ENCODE assay signal across 22 mouse cellular contexts in the genomic region with DNA sequence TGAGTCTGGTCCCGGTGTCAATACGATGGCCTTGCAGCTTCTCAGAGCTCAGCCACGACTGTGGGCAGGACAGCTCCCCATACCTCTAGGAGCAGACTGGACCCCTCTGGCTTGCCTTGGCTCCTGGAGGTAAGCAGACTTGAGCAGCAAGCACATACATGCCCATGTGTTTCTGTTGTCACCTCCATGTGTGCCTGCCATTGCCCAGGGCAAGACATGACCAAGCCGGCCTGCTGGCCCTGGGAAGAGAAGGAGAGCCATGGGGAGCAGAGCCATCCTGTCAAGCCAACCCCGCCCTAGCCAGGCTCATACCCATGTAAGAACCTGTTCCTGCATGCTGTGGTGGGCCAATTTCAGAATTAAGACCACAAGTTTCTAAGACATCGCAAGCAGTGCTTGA. TPM values are rescaled to one million over a fixed set of nuclear protein-coding genes. Genes with fewer than 3 reads are reported as not detected.
DNase-seq lines count a peak whose midpoint lies in the region; ATAC-seq lines count a peak whose summit lies in the region.
"Had no signal": no experiment of that assay in that cellular context is flagged by ENCODE, and none has a peak within 500 bp of the region (broad histone marks: within the 10 kb centered on the region; RNA-seq: fewer than 3 reads in every experiment).

No protein-coding gene starts in this region.

- peaks cover 24% of the 10 kb centered on the region for H3K27me3 ChIP-seq in forebrain, embryonic 10.5 days (ENCODE audit: poor library complexity, severe bottlenecking)
- no peaks in the 10 kb centered on the region for H3K27me3 ChIP-seq in forebrain, embryonic 16.5 days (replicated peaks; ENCODE audit: control insufficient read depth, insufficient read depth, low read length)
- H3K27me3 ChIP-seq in liver, embryonic 11.5 days (replicated peaks; ENCODE audit: control insufficient read depth, insufficient read depth, low read length) = no peaks in the 10 kb centered on the region
- peaks cover 4% of the 10 kb centered on the region; the same call in 1 of the 2 replicates for H3K27me3 ChIP-seq in limb, embryonic 10.5 days (ENCODE audit: low read depth, poor library complexity, severe bottlenecking)
- H3K27me3 ChIP-seq: Patski had no signal

- ATAC-seq in forebrain, embryonic 16.5 days = no peak
- ATAC-seq in liver, embryonic 11.5 days (replicated peaks; ENCODE audit: low FRiP score) = 0 out of 2 replicates have a peak, but pooled peaks have one; percentile 7
- ATAC-seq: forebrain, postnatal 0 days; Patski had no signal

- H3K4me3 ChIP-seq in forebrain, embryonic 10.5 days = no peak overlapping the region
- no peak overlapping the region for H3K4me3 ChIP-seq in forebrain, embryonic 16.5 days (replicated peaks; ENCODE audit: low read length)
- H3K4me3 ChIP-seq in liver, embryonic 11.5 days (ENCODE audit: low read depth, low read length) = no peak overlapping the region
- H3K4me3 ChIP-seq in limb, embryonic 10.5 days = no peak overlapping the region
- H3K4me3 ChIP-seq: forebrain, embryonic 12.5 days; gastrocnemius, adult 2 months had no signal

- no peak overlapping the region for H3K9ac ChIP-seq in forebrain, embryonic 16.5 days (replicated peaks; ENCODE audit: low read depth, low read length)
- H3K9ac ChIP-seq in liver, embryonic 11.5 days (ENCODE audit: low read depth, low read length) = no peak overlapping the region
- H3K9ac ChIP-seq: forebrain, embryonic 12.5 days; forebrain, postnatal 0 days; hindbrain, embryonic 14.5 days had no signal

- WGBS in forebrain, embryonic 10.5 days = 76% methylated on average over 6 of the region's 6 CpGs
- WGBS in forebrain, embryonic 16.5 days = 77% methylated on average over 6 of the region's 6 CpGs
- 62% methylated on average over 6 of the region's 6 CpGs for WGBS in liver, embryonic 11.5 days
- WGBS in limb, embryonic 10.5 days = 81% methylated on average over 6 of the region's 6 CpGs

- H3K36me3 ChIP-seq in forebrain, embryonic 10.5 days (replicated peaks) = no peaks in the 10 kb centered on the region
- H3K36me3 ChIP-seq in forebrain, embryonic 16.5 days (ENCODE audit: control insufficient read depth, insufficient read depth) = no peaks in the 10 kb centered on the region
- H3K36me3 ChIP-seq in liver, embryonic 11.5 days (ENCODE audit: control insufficient read depth, insufficient read depth, low read length) = no peaks in the 10 kb centered on the region
- H3K36me3 ChIP-seq in limb, embryonic 10.5 days = no peaks in the 10 kb centered on the region
- H3K36me3 ChIP-seq: forebrain, embryonic 12.5 days had no signal

- H3K4me2 ChIP-seq in forebrain, embryonic 16.5 days (ENCODE audit: low read length) = no peak overlapping the region
- no peak overlapping the region for H3K4me2 ChIP-seq in liver, embryonic 11.5 days
- H3K4me2 ChIP-seq: forebrain, embryonic 12.5 days; hindbrain, embryonic 14.5 days had no signal

- H3K4me1 ChIP-seq in forebrain, embryonic 10.5 days = peaks cover 31% of the 10 kb centered on the region
- peaks cover 8% of the 10 kb centered on the region for H3K4me1 ChIP-seq in forebrain, embryonic 16.5 days (replicated peaks; ENCODE audit: control insufficient read depth, insufficient read depth, low read length)
- H3K4me1 ChIP-seq in liver, embryonic 11.5 days (replicated peaks; ENCODE audit: control insufficient read depth, insufficient read depth, low read length) = peaks cover 11% of the 10 kb centered on the region
- H3K4me1 ChIP-seq in limb, embryonic 10.5 days = peaks cover 19% of the 10 kb centered on the region

- peak overlapping the region; percentile 67 for H3K27ac ChIP-seq in forebrain, embryonic 10.5 days
- no peak overlapping the region for H3K27ac ChIP-seq in forebrain, embryonic 16.5 days (ENCODE audit: low read length)
- no peak overlapping the region for H3K27ac ChIP-seq in liver, embryonic 11.5 days (ENCODE audit: low read depth, low read length)
- H3K27ac ChIP-seq in limb, embryonic 10.5 days = 0 out of 2 replicates have a peak overlapping the region, but pooled peaks have one; percentile 46
- H3K27ac ChIP-seq: forebrain, embryonic 12.5 days; gastrocnemius, adult 2 months; hindbrain, embryonic 14.5 days had no signal

- H3K9me3 ChIP-seq in forebrain, embryonic 10.5 days = no peaks in the 10 kb centered on the region
- H3K9me3 ChIP-seq in forebrain, embryonic 16.5 days (ENCODE audit: control insufficient read depth, low read length) = no peaks in the 10 kb centered on the region
- no peaks in the 10 kb centered on the region for H3K9me3 ChIP-seq in liver, embryonic 11.5 days (ENCODE audit: control insufficient read depth, low read length)
- H3K9me3 ChIP-seq in limb, embryonic 10.5 days (replicated peaks) = no peaks in the 10 kb centered on the region
- H3K9me3 ChIP-seq: forebrain, embryonic 12.5 days had no signal

- no peak for DNase-seq in forebrain, embryonic 10.5 days (ENCODE audit: extremely low spot score, low spot score)
- no peak for DNase-seq in liver, embryonic 11.5 days (ENCODE audit: low spot score)
- no peak for DNase-seq in liver
- peak; percentile 20 for DNase-seq in thymus, postnatal 4 days
- no peak for DNase-seq in thymus, postnatal 14 days
- DNase-seq in limb, embryonic 10.5 days (ENCODE audit: low spot score) = no peak
- DNase-seq in spleen, adult 18-20 months = no peak
- DNase-seq: adrenal gland, postnatal 25 days; cerebellum, adult 18-20 months; cerebellum, adult 9-11 months; cerebellum, postnatal 36 days; forebrain, postnatal 0 days; gastrocnemius, adult 2 months; gastrocnemius, postnatal 25 days; heart, adult 11 months; heart, postnatal 10 days had no signal

RNA-seq across cellular contexts. Expression of a gene that starts 4.2 kb away (rescaled TPM):
- polyA plus RNA-seq in forebrain, embryonic 10.5 days (2016; fragmentation: Nextera tagmentation; extraction: Ambion mirVana) = not detected in 2 replicates
- polyA plus RNA-seq in forebrain, embryonic 16.5 days (2015; fragmentation: Nextera tagmentation; extraction: Ambion mirVana) = not detected in 2 replicates
- polyA plus RNA-seq in liver, embryonic 11.5 days (2014; fragmentation: Nextera tagmentation; extraction: Ambion mirVana) = 0.08 TPM in 1 of 2 replicates, not detected in the other
- not detected in 2 replicates for polyA plus RNA-seq in limb, embryonic 10.5 days (2016; fragmentation: Nextera tagmentation; extraction: Ambion mirVana)
- polyA plus RNA-seq: activated CD4-positive, CD25-positive, alpha-beta regulatory T cell, adult 4 months; embryonic facial prominence, embryonic 14.5 days; forebrain, embryonic 12.5 days; hindbrain, embryonic 14.5 days; Patski had no signal

Comparison
In these comparisons a context has a peak if more than half of its experiments do, and no peak if none do; other contexts are left out.
1. H3K27ac ChIP-seq: peak in forebrain, embryonic 10.5 days (single experiment) and limb, embryonic 10.5 days (single experiment); none in forebrain, embryonic 16.5 days (single experiment) and liver, embryonic 11.5 days (single experiment).